ENCODE assay signal across 8 mouse cellular contexts in the genomic region with DNA sequence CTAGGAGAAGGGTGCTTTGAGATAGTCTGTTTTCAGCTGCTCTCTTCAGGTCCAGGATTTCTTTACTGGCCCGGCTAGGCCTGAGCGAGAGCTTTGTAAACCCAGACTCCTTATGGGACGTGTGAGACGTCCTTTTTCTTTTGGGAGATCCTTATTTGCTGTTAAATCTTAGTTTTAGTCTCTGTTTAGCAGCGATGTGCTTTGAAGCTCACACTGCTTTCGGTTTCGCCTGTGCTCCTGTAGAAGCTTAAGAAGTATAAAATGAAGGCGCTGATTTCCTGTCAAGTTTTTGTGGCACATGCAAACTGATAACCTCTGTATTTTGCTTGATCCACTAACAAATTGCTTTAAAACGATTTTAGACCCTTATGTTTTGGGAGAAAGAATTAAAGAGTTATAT. TPM values are rescaled to one million over a fixed set of nuclear protein-coding genes. Genes with fewer than 3 reads are reported as not detected.
DNase-seq lines count a peak whose midpoint lies in the region; ATAC-seq and TF ChIP-seq lines count a peak whose summit lies in the region.

No protein-coding gene starts in this region.

- no peak for DNase-seq in left cerebral cortex, adult 2 months (ENCODE audit: extremely low spot score in 1 of 2, low spot score in 2 of 2)
- no peak for DNase-seq in left cerebral cortex, postnatal 4 days
- DNase-seq in layer of hippocampus, adult 9-11 months: no peak
- no peak for DNase-seq in urinary bladder, postnatal 25 days (ENCODE audit: low spot score)

- H3K4me1 ChIP-seq in intestine, embryonic 16.5 days (ENCODE audit: control insufficient read depth, insufficient read depth, low read length): peaks cover 5% of the 10 kb centered on the region; the same call in 1 of the 2 replicates
- peaks cover 25% of the 10 kb centered on the region for H3K4me1 ChIP-seq in neural tube, embryonic 13.5 days (replicated peaks)

- H3K27ac ChIP-seq in left cerebral cortex, adult 2 months: peak overlapping the region; percentile 77
- peak overlapping the region; percentile 66 for H3K27ac ChIP-seq in intestine, embryonic 16.5 days (ENCODE audit: low read length)
- peak overlapping the region; percentile 67 for H3K27ac ChIP-seq in neural tube, embryonic 13.5 days (replicated peaks)

- intact Hi-C loops in left cerebral cortex, adult 2 months (cut with DNase I): loop anchor here (1.0 kb wide), 1 partner anchor 17 kb away; the partner anchor contains the start of gene AW209491
- intact Hi-C loops in left cerebral cortex, postnatal 4 days (cut with DNase I): loop anchor here (10.0 kb wide), 1 partner anchor 309 kb away; no protein-coding TSS in a partner anchor

- no peaks in the 10 kb centered on the region for H3K9me3 ChIP-seq in intestine, embryonic 16.5 days (ENCODE audit: control insufficient read depth, low read length)
- H3K9me3 ChIP-seq in neural tube, embryonic 13.5 days: no peaks in the 10 kb centered on the region

- WGBS in intestine, embryonic 16.5 days: 1% methylated on average over 9 of the region's 9 CpGs
- under 1% methylated on average over 9 of the region's 9 CpGs for WGBS in neural tube, embryonic 13.5 days

- TF ChIP-seq CTCF in left cerebral cortex, adult 2 months (IDR thresholded peaks at IDR 0.05): no peak

- H3K27me3 ChIP-seq in intestine, embryonic 16.5 days (replicated peaks; ENCODE audit: control insufficient read depth, insufficient read depth, low read length): no peaks in the 10 kb centered on the region
- H3K27me3 ChIP-seq in neural tube, embryonic 13.5 days: no peaks in the 10 kb centered on the region

- peak overlapping the region; percentile 60 for H3K4me2 ChIP-seq in intestine, embryonic 16.5 days (ENCODE audit: low read depth, low read length)
- peak overlapping the region; percentile 86 for H3K4me2 ChIP-seq in neural tube, embryonic 13.5 days

- 0 out of 2 replicates have a peak, but pooled peaks cover 9% of the 10 kb centered on the region for H3K36me3 ChIP-seq in intestine, embryonic 16.5 days (ENCODE audit: control insufficient read depth, insufficient read depth, low read length)
- peaks cover 39% of the 10 kb centered on the region for H3K36me3 ChIP-seq in neural tube, embryonic 13.5 days

- peak; percentile 19 for ATAC-seq in common myeloid progenitor, adult 5-6 weeks (replicated peaks; ENCODE audit: low read depth, poor library complexity, severe bottlenecking)
- ATAC-seq in intestine, embryonic 16.5 days: no peak
- no peak for ATAC-seq in neural tube, embryonic 13.5 days (ENCODE audit: low read depth)
- no peak for ATAC-seq in erythroid progenitor cell, adult 5-6 weeks (replicated peaks; ENCODE audit: low FRiP score, poor library complexity, severe bottlenecking)

- peak overlapping the region; percentile 89 for H3K9ac ChIP-seq in intestine, embryonic 16.5 days (ENCODE audit: low read depth, low read length)
- peak overlapping the region; percentile 94 for H3K9ac ChIP-seq in neural tube, embryonic 13.5 days

- H3K4me3 ChIP-seq in left cerebral cortex, adult 2 months: peak overlapping the region; percentile 82
- H3K4me3 ChIP-seq in intestine, embryonic 16.5 days (ENCODE audit: low read length): peak overlapping the region; percentile 90
- H3K4me3 ChIP-seq in neural tube, embryonic 13.5 days: peak overlapping the region; percentile 95

RNA-seq across cellular contexts. Expression of gene Psma2, which starts 0.5 kb away (rescaled TPM):
- 10 to 100 TPM; 54.0 to 55.7 TPM for total RNA-seq in left cerebral cortex, adult 2 months (2021)
- total RNA-seq in left cerebral cortex, postnatal 4 days (2021): 10 to 100 TPM; 71.1 to 72.2 TPM
- total RNA-seq in common myeloid progenitor, adult 5-6 weeks (2017): 78.1 and 86.7 TPM in 2 replicates
- 195 and 209 TPM in 2 replicates for polyA plus RNA-seq in intestine, embryonic 16.5 days (2015; fragmentation: Nextera tagmentation; extraction: Ambion mirVana)
- 199 and 202 TPM in 2 replicates for polyA plus RNA-seq in neural tube, embryonic 13.5 days (2015; fragmentation: Nextera tagmentation; extraction: Ambion mirVana)
- total RNA-seq in erythroid progenitor cell, adult 5-6 weeks (2015; ENCODE audit: low replicate concordance): 62.0 and 77.1 TPM in 2 replicates
- total RNA-seq in erythroid progenitor cell, adult 5-6 weeks (2017; ENCODE audit: low replicate concordance): 24.4 and 53.7 TPM in 2 replicates

RNA-seq across cellular contexts. Expression of gene Mrpl32, which starts 0.6 kb away (rescaled TPM):
- 10 to 100 TPM; 26.3 to 30.4 TPM for total RNA-seq in left cerebral cortex, adult 2 months (2021)
- 10 to 100 TPM; 36.0 to 41.0 TPM for total RNA-seq in left cerebral cortex, postnatal 4 days (2021)
- 95.1 and 136 TPM in 2 replicates for total RNA-seq in common myeloid progenitor, adult 5-6 weeks (2017)
- 114 and 121 TPM in 2 replicates for polyA plus RNA-seq in intestine, embryonic 16.5 days (2015; fragmentation: Nextera tagmentation; extraction: Ambion mirVana)
- polyA plus RNA-seq in neural tube, embryonic 13.5 days (2015; fragmentation: Nextera tagmentation; extraction: Ambion mirVana): 135 and 146 TPM in 2 replicates
- total RNA-seq in erythroid progenitor cell, adult 5-6 weeks (2015; ENCODE audit: low replicate concordance): 10.1 and 50.5 TPM in 2 replicates
- total RNA-seq in erythroid progenitor cell, adult 5-6 weeks (2017; ENCODE audit: low replicate concordance): 18.2 and 37.0 TPM in 2 replicates

RNA-seq across cellular contexts. Expression of gene AW209491, which starts 16.4 kb away (rescaled TPM):
- total RNA-seq in left cerebral cortex, adult 2 months (2021): 10 to 100 TPM; 22.3 to 22.7 TPM
- total RNA-seq in left cerebral cortex, postnatal 4 days (2021): 10 to 100 TPM; 16.4 to 19.3 TPM
- 20.1 and 25.3 TPM in 2 replicates for total RNA-seq in common myeloid progenitor, adult 5-6 weeks (2017)
- polyA plus RNA-seq in intestine, embryonic 16.5 days (2015; fragmentation: Nextera tagmentation; extraction: Ambion mirVana): 23.0 and 25.6 TPM in 2 replicates
- 38.3 and 41.6 TPM in 2 replicates for polyA plus RNA-seq in neural tube, embryonic 13.5 days (2015; fragmentation: Nextera tagmentation; extraction: Ambion mirVana)
- total RNA-seq in erythroid progenitor cell, adult 5-6 weeks (2015; ENCODE audit: low replicate concordance): 0.72 and 4.2 TPM in 2 replicates
- total RNA-seq in erythroid progenitor cell, adult 5-6 weeks (2017; ENCODE audit: low replicate concordance): 0.68 and 3.7 TPM in 2 replicates
